Mouse (Mus musculus): Measurements from ENCODE around the gene Kit. TPM values are rescaled to one million over a fixed set of nuclear protein-coding genes. Genes with fewer than 3 reads are reported as not detected.
A peak's percentile ranks its signal among the peaks of the same experiment; 100 is the strongest.

The Kit gene
- polyA plus RNA-seq, 1 experiment from 2014 or later, result 78.8 TPM

GRCm38 (mm10) chr5:75553021-75553420 lies 21.7 kb upstream of the Kit start:
- H3K4me3 ChIP-seq (ENCODE audit: low read depth, low read length), result no peak overlapping the region
- ATAC-seq (ENCODE audit: insufficient number of reproducible peaks, insufficient read depth, low FRiP score, low read depth), result no peak
- H3K4me1 ChIP-seq (ENCODE audit: control insufficient read depth, insufficient read depth, low read length), result no peaks in the 10 kb centered on the region
- 86% methylated on average over 3 of the region's 3 CpGs for WGBS
- no peaks in the 10 kb centered on the region for H3K27me3 ChIP-seq (ENCODE audit: control insufficient read depth, insufficient read depth, low read length)
- no peak overlapping the region for H3K4me2 ChIP-seq (replicated peaks; ENCODE audit: low read depth, low read length)
- H3K36me3 ChIP-seq (ENCODE audit: control insufficient read depth, insufficient read depth, low read length), result no peaks in the 10 kb centered on the region
- H3K27ac ChIP-seq (ENCODE audit: low read length), result no peak overlapping the region
- H3K9ac ChIP-seq (replicated peaks; ENCODE audit: low read depth, low read length), result no peak overlapping the region
- no peaks in the 10 kb centered on the region for H3K9me3 ChIP-seq (ENCODE audit: control insufficient read depth, low read depth, low read length)

GRCm38 (mm10) chr5:75557636-75558035 lies 17.1 kb upstream of the Kit start:
- Histone ChIP-seq H3K4me1 (ENCODE audit: control insufficient read depth, insufficient read depth, low read length) (no peaks in the 10 kb centered on the region), H3K9me3 (ENCODE audit: control insufficient read depth, low read depth, low read length) (no peaks in the 10 kb centered on the region), H3K9ac (replicated peaks; ENCODE audit: low read depth, low read length) (no peak overlapping the region), H3K4me3 (ENCODE audit: low read depth, low read length) (no peak overlapping the region), H3K27me3 (ENCODE audit: control insufficient read depth, insufficient read depth, low read length) (no peaks in the 10 kb centered on the region), H3K36me3 (ENCODE audit: control insufficient read depth, insufficient read depth, low read length) (no peaks in the 10 kb centered on the region), H3K4me2 (replicated peaks; ENCODE audit: low read depth, low read length) (no peak overlapping the region), H3K27ac (ENCODE audit: low read length) (no peak overlapping the region)
- WGBS, result 87% methylated on average over 11 of the region's 11 CpGs
- ATAC-seq (ENCODE audit: insufficient number of reproducible peaks, insufficient read depth, low FRiP score, low read depth), result no peak

- H3K36me3 ChIP-seq (ENCODE audit: control insufficient read depth, insufficient read depth, low read length), result no peaks in the 10 kb centered on the region
- H3K4me1 ChIP-seq (ENCODE audit: control insufficient read depth, insufficient read depth, low read length), result no peaks in the 10 kb centered on the region
- H3K27ac ChIP-seq (ENCODE audit: low read length), result no peak overlapping the region
- no peaks in the 10 kb centered on the region for H3K9me3 ChIP-seq (ENCODE audit: control insufficient read depth, low read depth, low read length)
- H3K4me3 ChIP-seq (ENCODE audit: low read depth, low read length), result no peak overlapping the region
- WGBS, result 58% methylated on average over 6 of the region's 6 CpGs
- no peaks in the 10 kb centered on the region for H3K27me3 ChIP-seq (ENCODE audit: control insufficient read depth, insufficient read depth, low read length)
- H3K9ac ChIP-seq (replicated peaks; ENCODE audit: low read depth, low read length), result no peak overlapping the region
- ATAC-seq (ENCODE audit: insufficient number of reproducible peaks, insufficient read depth, low FRiP score, low read depth), result no peak
- H3K4me2 ChIP-seq (replicated peaks; ENCODE audit: low read depth, low read length), result no peak overlapping the region
Observed at GRCm38 (mm10) chr5:75559291-75559690, 15.4 kb upstream of the Kit start.

- H3K9ac ChIP-seq (replicated peaks; ENCODE audit: low read depth, low read length), result no peak overlapping the region
- no peak overlapping the region for H3K4me3 ChIP-seq (ENCODE audit: low read depth, low read length)
- no peaks in the 10 kb centered on the region for H3K4me1 ChIP-seq (ENCODE audit: control insufficient read depth, insufficient read depth, low read length)
- no peak overlapping the region for H3K27ac ChIP-seq (ENCODE audit: low read length)
- no peaks in the 10 kb centered on the region for H3K36me3 ChIP-seq (ENCODE audit: control insufficient read depth, insufficient read depth, low read length)
- H3K4me2 ChIP-seq (replicated peaks; ENCODE audit: low read depth, low read length), result no peak overlapping the region
- H3K9me3 ChIP-seq (ENCODE audit: control insufficient read depth, low read depth, low read length), result no peaks in the 10 kb centered on the region
- WGBS, result 82% methylated on average over 2 of the region's 2 CpGs
- ATAC-seq (ENCODE audit: insufficient number of reproducible peaks, insufficient read depth, low FRiP score, low read depth), result no peak
- H3K27me3 ChIP-seq (ENCODE audit: control insufficient read depth, insufficient read depth, low read length), result no peaks in the 10 kb centered on the region
Observed at GRCm38 (mm10) chr5:75561231-75561630, 13.5 kb upstream of the Kit start.

GRCm38 (mm10) chr5:75574151-75574851 lies 415 bp upstream of the Kit start:
- Histone ChIP-seq H3K9me3 (ENCODE audit: control insufficient read depth, low read depth, low read length) (no peaks in the 10 kb centered on the region), H3K27ac (ENCODE audit: low read length) (peak overlapping the region; percentile 21; the same call in 1 of the 2 replicates), H3K27me3 (ENCODE audit: control insufficient read depth, insufficient read depth, low read length) (no peaks in the 10 kb centered on the region), H3K4me2 (replicated peaks; ENCODE audit: low read depth, low read length) (peak overlapping the region; percentile 99), H3K4me1 (ENCODE audit: control insufficient read depth, insufficient read depth, low read length) (0 out of 2 replicates have a peak, but pooled peaks cover 7% of the 10 kb centered on the region), H3K36me3 (ENCODE audit: control insufficient read depth, insufficient read depth, low read length) (no peaks in the 10 kb centered on the region), H3K9ac (replicated peaks; ENCODE audit: low read depth, low read length) (0 out of 2 replicates have a peak overlapping the region, but pooled peaks have one; percentile 77), H3K4me3 (ENCODE audit: low read depth, low read length) (peak overlapping the region; percentile 72)
- 6% methylated on average over 27 of the region's 27 CpGs for WGBS
- no peak for ATAC-seq (ENCODE audit: insufficient number of reproducible peaks, insufficient read depth, low FRiP score, low read depth)

DNA sequence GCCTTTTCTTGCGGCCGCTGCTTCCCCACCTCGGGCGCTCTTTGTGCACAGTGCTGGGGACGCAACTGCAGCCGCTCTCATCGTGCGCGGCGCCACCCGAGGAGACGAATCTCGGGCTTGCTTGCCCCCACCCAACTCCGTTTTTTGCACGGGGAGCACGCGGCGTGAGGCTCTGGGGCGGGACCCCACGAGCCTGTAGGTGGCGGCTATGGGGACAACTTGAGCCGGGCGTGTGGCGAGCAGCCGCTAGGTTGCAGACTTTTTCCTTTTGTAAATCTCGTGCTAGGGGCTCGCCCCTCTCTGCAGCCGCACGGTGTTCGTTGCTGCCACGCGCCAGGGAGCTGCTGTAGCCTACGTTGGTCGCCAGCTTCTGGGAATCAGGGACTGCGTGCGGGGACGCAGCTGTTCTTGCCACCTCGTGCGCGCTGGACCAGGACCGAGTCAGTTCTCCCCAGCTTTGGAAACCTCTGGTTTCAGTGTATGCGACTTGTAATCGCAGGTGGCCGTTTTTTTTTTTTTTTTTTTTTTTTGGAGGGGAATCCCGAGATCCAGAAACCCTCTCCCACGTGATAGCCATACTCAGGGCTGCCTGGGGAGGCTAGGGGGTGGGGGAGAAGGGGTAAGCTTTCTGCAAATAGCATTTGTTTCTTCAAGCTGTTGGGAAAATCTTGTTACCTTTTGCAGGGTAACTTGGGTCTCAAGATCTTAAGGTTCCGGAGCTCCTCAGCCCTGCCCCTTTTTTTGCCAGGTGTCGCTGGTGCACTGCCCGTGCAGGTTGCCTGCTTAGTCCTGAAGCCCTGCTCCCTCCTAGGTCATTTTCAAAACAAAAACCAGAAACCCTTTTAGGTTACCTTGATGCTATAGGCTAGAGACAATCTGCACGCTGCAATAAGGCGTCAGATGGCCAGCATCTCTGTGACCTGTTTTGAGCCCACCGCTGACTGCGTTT lies 1.1 kb downstream of the Kit start:
- under 1% methylated on average over 53 of the region's 53 CpGs for WGBS
- Histone ChIP-seq H3K4me1 (ENCODE audit: control insufficient read depth, insufficient read depth, low read length) (0 out of 2 replicates have a peak, but pooled peaks cover 11% of the 10 kb centered on the region), H3K9me3 (ENCODE audit: control insufficient read depth, low read depth, low read length) (no peaks in the 10 kb centered on the region), H3K9ac (replicated peaks; ENCODE audit: low read depth, low read length) (peak overlapping the region; percentile 77), H3K4me3 (ENCODE audit: low read depth, low read length) (peak overlapping the region; percentile 72), H3K27ac (ENCODE audit: low read length) (peak overlapping the region; percentile 88), H3K27me3 (ENCODE audit: control insufficient read depth, insufficient read depth, low read length) (no peaks in the 10 kb centered on the region), H3K4me2 (replicated peaks; ENCODE audit: low read depth, low read length) (peak overlapping the region; percentile 99), H3K36me3 (ENCODE audit: control insufficient read depth, insufficient read depth, low read length) (no peaks in the 10 kb centered on the region)
- ATAC-seq (ENCODE audit: insufficient number of reproducible peaks, insufficient read depth, low FRiP score, low read depth), result peak; percentile 71

- Histone ChIP-seq H3K27me3 (ENCODE audit: control insufficient read depth, insufficient read depth, low read length) (no peaks in the 10 kb centered on the region), H3K4me1 (ENCODE audit: control insufficient read depth, insufficient read depth, low read length) (0 out of 2 replicates have a peak, but pooled peaks cover 13% of the 10 kb centered on the region), H3K4me3 (ENCODE audit: low read depth, low read length) (peak overlapping the region; percentile 72), H3K36me3 (ENCODE audit: control insufficient read depth, insufficient read depth, low read length) (no peaks in the 10 kb centered on the region), H3K9ac (replicated peaks; ENCODE audit: low read depth, low read length) (peak overlapping the region; percentile 77; the same call in 1 of the 2 replicates), H3K27ac (ENCODE audit: low read length) (peak overlapping the region; percentile 21; the same call in 1 of the 2 replicates), H3K4me2 (replicated peaks; ENCODE audit: low read depth, low read length) (peak overlapping the region; percentile 99), H3K9me3 (ENCODE audit: control insufficient read depth, low read depth, low read length) (no peaks in the 10 kb centered on the region)
- 32% methylated on average over 6 of the region's 6 CpGs for WGBS
- no peak for ATAC-seq (ENCODE audit: insufficient number of reproducible peaks, insufficient read depth, low FRiP score, low read depth)
Observed at GRCm38 (mm10) chr5:75576741-75577140, 2.0 kb downstream of the Kit start.

DNA sequence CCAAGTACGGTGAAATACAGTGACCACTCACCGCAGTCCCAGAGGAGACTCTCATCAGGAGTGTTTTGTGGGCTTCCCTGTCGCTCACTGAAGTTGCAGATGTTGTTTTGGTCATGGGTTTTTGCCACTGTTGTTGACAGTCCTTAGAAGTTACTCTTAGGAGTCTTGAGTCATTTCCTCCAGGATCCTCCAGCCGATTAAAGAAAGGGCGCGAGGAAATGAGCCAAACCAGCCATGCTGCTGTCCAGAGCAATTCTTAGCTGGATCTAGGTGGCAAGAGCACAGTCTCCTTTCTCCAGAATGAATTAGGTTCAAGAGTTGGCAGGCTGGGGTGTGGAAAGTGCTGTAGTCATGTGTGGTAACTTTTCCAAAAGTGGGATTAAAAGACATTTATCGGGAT lies 3.4 kb downstream of the Kit start:
- H3K4me1 ChIP-seq (ENCODE audit: control insufficient read depth, insufficient read depth, low read length), result 0 out of 2 replicates have a peak, but pooled peaks cover 13% of the 10 kb centered on the region
- no peak overlapping the region for H3K27ac ChIP-seq (ENCODE audit: low read length)
- WGBS, result 73% methylated on average over 7 of the region's 7 CpGs
- H3K4me3 ChIP-seq (ENCODE audit: low read depth, low read length), result no peak overlapping the region
- no peaks in the 10 kb centered on the region for H3K36me3 ChIP-seq (ENCODE audit: control insufficient read depth, insufficient read depth, low read length)
- no peak overlapping the region for H3K9ac ChIP-seq (replicated peaks; ENCODE audit: low read depth, low read length)
- peak overlapping the region; percentile 99; the same call in 1 of the 2 replicates for H3K4me2 ChIP-seq (replicated peaks; ENCODE audit: low read depth, low read length)
- no peaks in the 10 kb centered on the region for H3K9me3 ChIP-seq (ENCODE audit: control insufficient read depth, low read depth, low read length)
- H3K27me3 ChIP-seq (ENCODE audit: control insufficient read depth, insufficient read depth, low read length), result no peaks in the 10 kb centered on the region
- ATAC-seq (ENCODE audit: insufficient number of reproducible peaks, insufficient read depth, low FRiP score, low read depth), result no peak
